Mouse (Mus musculus): ENCODE measurements around the gene BC067074.

- TF ChIP-seq CTCF (IDR thresholded peaks at IDR 0.05; ENCODE audit: low read depth) (no peak), EP300 (optimal IDR thresholded peaks at IDR 0.05) (no peak)
These were observed 47.9 kb upstream of the BC067074 start for GRCm38 (mm10) chr13:113245025-113245424.
